Mouse (Mus musculus): ENCODE measurements at regions not wholly inside any gene's neighbourhood (a gene's known extent, or its start where the extent isn't known, plus 50 kb on each side); places are given as distances from the start of the nearest gene placed in this dataset.
A peak's percentile ranks its signal among the peaks of the same experiment; 100 is the strongest.

DNA sequence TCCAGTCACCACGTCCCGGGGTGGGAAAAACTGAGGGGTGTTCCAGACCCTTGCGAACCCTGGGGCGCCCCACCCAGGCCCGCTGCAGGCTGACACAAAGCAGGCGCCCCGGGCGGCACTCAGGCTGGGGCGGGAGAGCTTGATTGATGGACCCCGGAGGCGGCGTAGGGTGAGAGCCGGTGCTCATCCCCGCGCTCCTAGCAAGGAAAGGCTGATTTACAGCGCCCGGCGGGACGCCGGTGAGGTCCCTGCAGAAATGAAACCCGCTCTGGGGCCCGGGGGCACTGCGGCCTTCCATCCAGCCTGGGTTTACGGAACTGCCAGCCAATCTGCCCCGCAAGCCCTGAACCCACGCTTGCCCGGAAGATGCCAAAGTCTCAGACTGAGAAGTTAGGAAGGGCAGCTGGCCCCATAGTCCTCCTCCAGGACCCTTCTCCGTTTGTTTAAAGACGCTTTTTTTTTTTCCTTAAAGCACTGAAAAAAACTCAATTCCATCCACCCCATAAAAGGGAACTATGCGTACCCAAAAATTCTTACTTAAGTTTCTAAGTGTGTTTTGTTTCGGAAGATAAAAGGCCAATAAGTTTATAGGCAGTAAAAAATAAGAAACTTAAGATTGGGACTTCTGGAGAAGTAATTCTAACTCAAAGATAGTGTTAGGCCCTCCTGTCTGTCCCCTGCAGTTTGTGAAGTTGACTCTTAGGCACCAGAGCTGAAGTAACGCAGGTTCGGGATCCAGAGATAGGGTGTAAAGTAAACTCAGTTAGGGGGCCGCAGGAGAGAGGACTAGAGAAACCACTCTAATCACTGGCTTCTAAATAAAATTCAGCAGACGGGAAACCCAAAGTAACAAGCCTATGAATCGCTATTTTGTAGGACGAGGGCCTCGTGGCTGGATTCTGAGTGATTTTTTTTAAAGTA is 263.4 kb upstream of the Nfe2l3 start:
- ATAC-seq (ENCODE audit: insufficient number of reproducible peaks, low FRiP score, low TSS enrichment, low read depth) (no peak), DNase-seq (ENCODE audit: low spot score) (peak; percentile 70)
- H3K36me3 ChIP-seq (ENCODE audit: control insufficient read depth, insufficient read depth, low read length) = no peaks in the 10 kb centered on the region

DNA sequence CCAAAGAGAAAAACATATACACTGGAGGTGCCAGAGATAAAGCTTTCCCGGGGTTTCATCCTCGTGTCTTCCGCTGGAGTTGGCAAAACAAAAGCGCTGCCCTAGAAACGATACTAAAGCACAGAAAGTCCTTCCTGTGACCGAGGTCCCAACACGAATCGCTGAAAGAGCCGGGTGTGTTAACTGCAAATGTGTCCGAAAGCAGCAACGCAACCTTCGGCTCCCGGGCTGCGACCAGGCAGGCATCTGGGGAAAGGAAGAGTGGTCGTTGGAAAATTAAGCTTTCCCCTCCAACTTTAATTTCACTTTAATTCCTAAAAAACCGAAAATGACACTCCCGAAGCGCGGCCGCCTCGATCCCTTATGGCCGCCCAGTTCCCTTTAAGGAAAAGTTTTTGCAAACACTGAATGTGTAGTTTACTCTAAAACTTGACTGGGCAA is 262.5 kb upstream of the Nfe2l3 start:
- under 1% methylated on average over 22 of the region's 22 CpGs for WGBS
- Histone ChIP-seq H3K27ac (replicated peaks; ENCODE audit: low read depth, low read length) (peak overlapping the region; percentile 85), H3K4me3 (ENCODE audit: low read depth, low read length) (peak overlapping the region; percentile 2; the same call in 1 of the 2 replicates), H3K4me1 (ENCODE audit: control insufficient read depth, insufficient read depth, low read length) (peaks cover 28% of the 10 kb centered on the region), H3K27me3 (ENCODE audit: control insufficient read depth, insufficient read depth, low read length) (no peaks in the 10 kb centered on the region), H3K4me2 (ENCODE audit: low read depth, severe bottlenecking) (peak overlapping the region; percentile 73), H3K36me3 (ENCODE audit: control insufficient read depth, insufficient read depth, low read length) (no peaks in the 10 kb centered on the region), H3K9me3 (ENCODE audit: control insufficient read depth, low read length) (no peaks in the 10 kb centered on the region), H3K9ac (ENCODE audit: low read length) (peak overlapping the region; percentile 62)
- ATAC-seq (ENCODE audit: insufficient number of reproducible peaks, low FRiP score, low TSS enrichment, low read depth) (no peak), DNase-seq (ENCODE audit: low spot score) (peak; percentile 74)

More for the DNA sequence above, 263.4 kb upstream of the Nfe2l3 start:
- H3K9me3 ChIP-seq (ENCODE audit: control insufficient read depth, low read length) = no peaks in the 10 kb centered on the region
- 2% methylated on average over 38 of the region's 38 CpGs for WGBS
- H3K27ac ChIP-seq (replicated peaks; ENCODE audit: low read depth, low read length) = peak overlapping the region; percentile 85
- peak overlapping the region; percentile 80 for H3K9ac ChIP-seq (ENCODE audit: low read length)
- peaks cover 18% of the 10 kb centered on the region for H3K4me1 ChIP-seq (ENCODE audit: control insufficient read depth, insufficient read depth, low read length)
- H3K4me3 ChIP-seq (ENCODE audit: low read depth, low read length) = peak overlapping the region; percentile 25
- H3K4me2 ChIP-seq (ENCODE audit: low read depth, severe bottlenecking) = peak overlapping the region; percentile 73
- H3K27me3 ChIP-seq (ENCODE audit: control insufficient read depth, insufficient read depth, low read length) = no peaks in the 10 kb centered on the region

- Histone ChIP-seq H3K4me2 (ENCODE audit: low read depth, severe bottlenecking) (peak overlapping the region; percentile 73; the same call in 1 of the 2 replicates), H3K36me3 (ENCODE audit: control insufficient read depth, insufficient read depth, low read length) (no peaks in the 10 kb centered on the region), H3K4me3 (ENCODE audit: low read depth, low read length) (no peak overlapping the region), H3K27ac (replicated peaks; ENCODE audit: low read depth, low read length) (peak overlapping the region; percentile 85), H3K9ac (ENCODE audit: low read length) (peak overlapping the region; percentile 62; the same call in 1 of the 2 replicates), H3K27me3 (ENCODE audit: control insufficient read depth, insufficient read depth, low read length) (no peaks in the 10 kb centered on the region), H3K9me3 (ENCODE audit: control insufficient read depth, low read length) (no peaks in the 10 kb centered on the region), H3K4me1 (ENCODE audit: control insufficient read depth, insufficient read depth, low read length) (peaks cover 28% of the 10 kb centered on the region)
- no peak for ATAC-seq (ENCODE audit: insufficient number of reproducible peaks, low FRiP score, low TSS enrichment, low read depth)
- under 1% methylated on average over 11 of the region's 11 CpGs for WGBS
- DNase-seq (ENCODE audit: low spot score) = peak; percentile 84
These were observed 262.1 kb upstream of the Nfe2l3 start for GRCm38 (mm10) chr6:51170414-51170813.

GRCm38 (mm10) chr6:51170871-51171270 is 261.6 kb upstream of the Nfe2l3 start:
- H3K4me2 ChIP-seq (ENCODE audit: low read depth, severe bottlenecking) = no peak overlapping the region

DNA sequence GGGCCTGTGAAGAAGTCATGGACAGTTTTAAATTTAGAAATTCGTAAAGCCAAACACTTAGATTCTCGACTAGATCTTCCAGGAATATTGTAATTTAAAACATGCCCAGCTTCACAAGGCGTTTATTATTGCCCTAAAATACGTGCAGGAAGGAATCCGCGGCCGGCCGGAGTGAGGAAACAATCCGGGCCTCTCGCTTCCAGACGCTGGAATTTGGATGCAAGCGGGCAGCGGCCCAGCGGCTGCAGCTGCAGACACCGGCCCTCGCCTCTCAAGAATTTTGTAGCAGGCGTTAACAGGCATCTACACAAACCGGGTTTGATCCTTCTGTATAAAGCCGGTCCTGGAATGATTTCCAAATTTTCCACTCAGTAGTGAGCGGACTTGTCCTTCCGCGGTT is 260.7 kb upstream of the Nfe2l3 start:
- Histone ChIP-seq H3K9me3 (ENCODE audit: control insufficient read depth, low read length) (no peaks in the 10 kb centered on the region), H3K27ac (replicated peaks; ENCODE audit: low read depth, low read length) (peak overlapping the region; percentile 96), H3K9ac (ENCODE audit: low read length) (peak overlapping the region; percentile 85), H3K27me3 (ENCODE audit: control insufficient read depth, insufficient read depth, low read length) (no peaks in the 10 kb centered on the region), H3K4me2 (ENCODE audit: low read depth, severe bottlenecking) (peak overlapping the region; percentile 83), H3K36me3 (ENCODE audit: control insufficient read depth, insufficient read depth, low read length) (no peaks in the 10 kb centered on the region), H3K4me1 (ENCODE audit: control insufficient read depth, insufficient read depth, low read length) (peaks cover 31% of the 10 kb centered on the region), H3K4me3 (ENCODE audit: low read depth, low read length) (peak overlapping the region; percentile 24)
- ATAC-seq (ENCODE audit: insufficient number of reproducible peaks, low FRiP score, low TSS enrichment, low read depth) (no peak), DNase-seq (ENCODE audit: low spot score) (peak; percentile 83)
- WGBS = under 1% methylated on average over 22 of the region's 22 CpGs

More at GRCm38 (mm10) chr6:51170871-51171270, 261.6 kb upstream of the Nfe2l3 start:
- Histone ChIP-seq H3K9ac (ENCODE audit: low read length) (no peak overlapping the region), H3K27me3 (ENCODE audit: control insufficient read depth, insufficient read depth, low read length) (no peaks in the 10 kb centered on the region), H3K4me1 (ENCODE audit: control insufficient read depth, insufficient read depth, low read length) (peaks cover 28% of the 10 kb centered on the region), H3K36me3 (ENCODE audit: control insufficient read depth, insufficient read depth, low read length) (no peaks in the 10 kb centered on the region), H3K9me3 (ENCODE audit: control insufficient read depth, low read length) (no peaks in the 10 kb centered on the region), H3K27ac (replicated peaks; ENCODE audit: low read depth, low read length) (no peak overlapping the region), H3K4me3 (ENCODE audit: low read depth, low read length) (no peak overlapping the region)
- ATAC-seq (ENCODE audit: insufficient number of reproducible peaks, low FRiP score, low TSS enrichment, low read depth) = 0 out of 2 replicates have a peak, but pooled peaks have one; percentile 61
- DNase-seq (ENCODE audit: low spot score) = peak; percentile 77
- WGBS = under 1% methylated on average over 11 of the region's 11 CpGs

- Histone ChIP-seq H3K4me3 (ENCODE audit: low read depth, low read length) (peak overlapping the region; percentile 24), H3K36me3 (ENCODE audit: control insufficient read depth, insufficient read depth, low read length) (no peaks in the 10 kb centered on the region), H3K9ac (ENCODE audit: low read length) (peak overlapping the region; percentile 85), H3K9me3 (ENCODE audit: control insufficient read depth, low read length) (no peaks in the 10 kb centered on the region), H3K27ac (replicated peaks; ENCODE audit: low read depth, low read length) (peak overlapping the region; percentile 96), H3K4me2 (ENCODE audit: low read depth, severe bottlenecking) (peak overlapping the region; percentile 83), H3K27me3 (ENCODE audit: control insufficient read depth, insufficient read depth, low read length) (no peaks in the 10 kb centered on the region), H3K4me1 (ENCODE audit: control insufficient read depth, insufficient read depth, low read length) (peaks cover 31% of the 10 kb centered on the region)
- 1% methylated on average over 12 of the region's 12 CpGs for WGBS
- ATAC-seq (ENCODE audit: insufficient number of reproducible peaks, low FRiP score, low TSS enrichment, low read depth) = no peak
- peak; percentile 57 for DNase-seq (ENCODE audit: low spot score)
These were observed 260.1 kb upstream of the Nfe2l3 start for GRCm38 (mm10) chr6:51172331-51172791.

- ATAC-seq (ENCODE audit: insufficient number of reproducible peaks, low FRiP score, low TSS enrichment, low read depth) (peak; percentile 87), DNase-seq (ENCODE audit: low spot score) (peak; percentile 96)
- Histone ChIP-seq H3K9me3 (ENCODE audit: control insufficient read depth, low read length) (no peaks in the 10 kb centered on the region), H3K4me3 (ENCODE audit: low read depth, low read length) (peak overlapping the region; percentile 31), H3K9ac (ENCODE audit: low read length) (peak overlapping the region; percentile 85), H3K4me1 (ENCODE audit: control insufficient read depth, insufficient read depth, low read length) (peaks cover 31% of the 10 kb centered on the region), H3K4me2 (ENCODE audit: low read depth, severe bottlenecking) (peak overlapping the region; percentile 83), H3K36me3 (ENCODE audit: control insufficient read depth, insufficient read depth, low read length) (no peaks in the 10 kb centered on the region), H3K27ac (replicated peaks; ENCODE audit: low read depth, low read length) (peak overlapping the region; percentile 96), H3K27me3 (ENCODE audit: control insufficient read depth, insufficient read depth, low read length) (no peaks in the 10 kb centered on the region)
- WGBS = under 1% methylated on average over 25 of the region's 25 CpGs
These were observed 259.4 kb upstream of the Nfe2l3 start for GRCm38 (mm10) chr6:51172856-51173619.
